Mouse (Mus musculus) stomach, postnatal 0 days (tissue): ENCODE measurements at regions not wholly inside any gene's neighbourhood (a gene's known extent, or its start where the extent isn't known, plus 50 kb on each side); places are given as distances from the start of the nearest gene placed in this dataset.

Experiments used
- CTCF ChIP-seq: IDR thresholded peaks from 2 replicates; pipeline ENCODE4 v1.5.1; 2016; ENCODE audit warnings: antibody characterized with exemption, low read depth, mild to moderate bottlenecking, moderate library complexity
- EP300 ChIP-seq: optimal IDR thresholded peaks from 2 replicates; pipeline ENCODE3; 2016; ENCODE audit warnings: antibody characterized with exemption

DNA sequence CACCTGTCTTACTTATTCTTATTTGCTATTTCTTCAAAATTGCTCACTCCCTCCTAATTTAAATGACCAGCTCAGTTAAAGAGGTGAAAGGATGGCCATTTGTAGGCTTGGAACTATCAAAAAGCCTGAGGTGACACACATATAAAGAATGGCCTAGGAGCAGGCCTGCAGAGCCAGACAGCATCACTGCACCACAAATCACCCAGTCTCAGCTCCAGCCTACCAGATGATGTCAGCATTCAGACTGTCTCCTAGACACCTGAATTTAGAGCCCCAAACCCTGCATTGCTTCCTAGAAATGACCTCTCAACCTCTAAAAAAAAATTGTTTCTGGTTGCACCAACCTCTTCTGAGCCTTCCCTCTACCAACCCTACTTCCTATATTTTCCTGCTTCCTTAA, 108.5 kb upstream of the Cypt2 start:
- no peak for TF ChIP-seq EP300
- TF ChIP-seq CTCF: no peak
